Mouse (Mus musculus): ENCODE measurements around the gene Snca.

- TF ChIP-seq MAFK (IDR thresholded peaks at IDR 0.05; ENCODE audit: insufficient read depth, low read depth, low read length) (no peak), ZC3H11A (IDR thresholded peaks at IDR 0.05; ENCODE audit: borderline replicate concordance, low read depth, low read length) (no peak), ZNF384 (IDR thresholded peaks at IDR 0.05; ENCODE audit: low read depth, low read length) (no peak), HCFC1 (IDR thresholded peaks at IDR 0.05; ENCODE audit: borderline replicate concordance, insufficient read depth, low read length) (no peak)
Observed at GRCm38 (mm10) chr6:60819272-60819671, 10.4 kb downstream of the Snca start.

All from ES-E14 (cell line).